Mouse (Mus musculus): ENCODE results near the gene Antxrl. TPM values are rescaled to one million over a fixed set of nuclear protein-coding genes. Genes with fewer than 3 reads are reported as not detected.

Gene Antxrl
- total and polyA plus RNA-seq, 2 experiments from 2014 or later = not detected

GRCm38 (mm10) chr14:34043341-34043740, 9.2 kb upstream of the Antxrl start:
- ATAC-seq (no peak), DNase-seq (no peak)
- Histone ChIP-seq H3K9me3 (ENCODE audit: low read length) (no peaks in the 10 kb centered on the region), H3K4me2 (ENCODE audit: low read depth) (no peak overlapping the region), H3K4me3 (ENCODE audit: low read depth, low read length) (no peak overlapping the region), H3K36me3 (ENCODE audit: insufficient read depth) (no peaks in the 10 kb centered on the region), H3K27ac (ENCODE audit: low read depth, low read length) (no peak overlapping the region), H3K9ac (no peak overlapping the region), H3K4me1 (ENCODE audit: insufficient read depth) (no peaks in the 10 kb centered on the region), H3K27me3 (ENCODE audit: insufficient read depth, low read length) (no peaks in the 10 kb centered on the region)
- 75% methylated on average over 3 of the region's 3 CpGs for WGBS
- no peak for TF ChIP-seq CTCF (IDR thresholded peaks at IDR 0.05; ENCODE audit: low read depth)

GRCm38 (mm10) chr14:34050101-34050779, 2.3 kb upstream of the Antxrl start:
- H3K4me1 ChIP-seq (ENCODE audit: insufficient read depth) = no peaks in the 10 kb centered on the region
- TF ChIP-seq CTCF (IDR thresholded peaks at IDR 0.05; ENCODE audit: low read depth) = no peak
- peak; percentile 54 for DNase-seq
- ATAC-seq = peak; percentile 92
- H3K36me3 ChIP-seq (ENCODE audit: insufficient read depth) = no peaks in the 10 kb centered on the region
- no peaks in the 10 kb centered on the region for H3K27me3 ChIP-seq (ENCODE audit: insufficient read depth, low read length)
- no peaks in the 10 kb centered on the region for H3K9me3 ChIP-seq (ENCODE audit: low read length)
- no peak overlapping the region for H3K27ac ChIP-seq (ENCODE audit: low read depth, low read length)
- H3K4me3 ChIP-seq (ENCODE audit: low read depth, low read length) = no peak overlapping the region
- no peak overlapping the region for H3K4me2 ChIP-seq (ENCODE audit: low read depth)
- 58% methylated on average over 5 of the region's 5 CpGs for WGBS
- H3K9ac ChIP-seq = no peak overlapping the region

GRCm38 (mm10) chr14:34071665-34072064, 19.2 kb downstream of the Antxrl start:
- H3K27me3 ChIP-seq (ENCODE audit: insufficient read depth, low read length) = no peaks in the 10 kb centered on the region
- no peak for DNase-seq
- no peak overlapping the region for H3K4me3 ChIP-seq (ENCODE audit: low read depth, low read length)
- ATAC-seq = no peak
- 61% methylated on average over 6 of the region's 6 CpGs for WGBS
- no peak overlapping the region for H3K4me2 ChIP-seq (ENCODE audit: low read depth)
- H3K36me3 ChIP-seq (ENCODE audit: insufficient read depth) = no peaks in the 10 kb centered on the region
- H3K27ac ChIP-seq (ENCODE audit: low read depth, low read length) = no peak overlapping the region
- no peak overlapping the region for H3K9ac ChIP-seq
- no peaks in the 10 kb centered on the region for H3K4me1 ChIP-seq (ENCODE audit: insufficient read depth)
- H3K9me3 ChIP-seq (ENCODE audit: low read length) = no peaks in the 10 kb centered on the region
- no peak for TF ChIP-seq CTCF (IDR thresholded peaks at IDR 0.05; ENCODE audit: low read depth)

- Histone ChIP-seq H3K27ac (ENCODE audit: low read depth, low read length) (no peak overlapping the region), H3K4me2 (ENCODE audit: low read depth) (no peak overlapping the region), H3K9ac (no peak overlapping the region), H3K36me3 (ENCODE audit: insufficient read depth) (no peaks in the 10 kb centered on the region), H3K9me3 (ENCODE audit: low read length) (no peaks in the 10 kb centered on the region), H3K4me3 (ENCODE audit: low read depth, low read length) (no peak overlapping the region), H3K27me3 (ENCODE audit: insufficient read depth, low read length) (no peaks in the 10 kb centered on the region), H3K4me1 (ENCODE audit: insufficient read depth) (no peaks in the 10 kb centered on the region)
- TF ChIP-seq CTCF (IDR thresholded peaks at IDR 0.05; ENCODE audit: low read depth) = no peak
- ATAC-seq (no peak), DNase-seq (no peak)
- WGBS = 61% methylated on average over 4 of the region's 4 CpGs
Measured at GRCm38 (mm10) chr14:34075346-34075745, 22.8 kb downstream of the Antxrl start.

GRCm38 (mm10) chr14:34077222-34077621, 24.7 kb downstream of the Antxrl start:
- ATAC-seq (no peak), DNase-seq (no peak)
- H3K4me2 ChIP-seq (ENCODE audit: low read depth) = no peak overlapping the region
- H3K27ac ChIP-seq (ENCODE audit: low read depth, low read length) = no peak overlapping the region
- no peaks in the 10 kb centered on the region for H3K4me1 ChIP-seq (ENCODE audit: insufficient read depth)
- peak; percentile 53; the same call in 1 of the 2 replicates for TF ChIP-seq CTCF (IDR thresholded peaks at IDR 0.05; ENCODE audit: low read depth)
- H3K27me3 ChIP-seq (ENCODE audit: insufficient read depth, low read length) = no peaks in the 10 kb centered on the region; the same call in 1 of the 2 replicates
- no peak overlapping the region for H3K9ac ChIP-seq
- no peaks in the 10 kb centered on the region for H3K36me3 ChIP-seq (ENCODE audit: insufficient read depth)
- no peaks in the 10 kb centered on the region for H3K9me3 ChIP-seq (ENCODE audit: low read length)
- 72% methylated on average over 5 of the region's 5 CpGs for WGBS
- no peak overlapping the region for H3K4me3 ChIP-seq (ENCODE audit: low read depth, low read length)

- Histone ChIP-seq H3K36me3 (ENCODE audit: insufficient read depth) (no peaks in the 10 kb centered on the region), H3K4me1 (ENCODE audit: insufficient read depth) (no peaks in the 10 kb centered on the region), H3K27ac (ENCODE audit: low read depth, low read length) (no peak overlapping the region), H3K4me3 (ENCODE audit: low read depth, low read length) (no peak overlapping the region), H3K27me3 (ENCODE audit: insufficient read depth, low read length) (no peaks in the 10 kb centered on the region; the same call in 1 of the 2 replicates), H3K9me3 (ENCODE audit: low read length) (no peaks in the 10 kb centered on the region), H3K9ac (no peak overlapping the region), H3K4me2 (ENCODE audit: low read depth) (no peak overlapping the region)
- DNase-seq (no peak), ATAC-seq (no peak)
- 80% methylated on average over 4 of the region's 4 CpGs for WGBS
- no peak for TF ChIP-seq CTCF (IDR thresholded peaks at IDR 0.05; ENCODE audit: low read depth)
Measured at GRCm38 (mm10) chr14:34078293-34078692, 25.8 kb downstream of the Antxrl start.

- Histone ChIP-seq H3K4me1 (ENCODE audit: insufficient read depth) (no peaks in the 10 kb centered on the region), H3K36me3 (ENCODE audit: insufficient read depth) (no peaks in the 10 kb centered on the region), H3K27ac (ENCODE audit: low read depth, low read length) (no peak overlapping the region), H3K9ac (no peak overlapping the region), H3K9me3 (ENCODE audit: low read length) (no peaks in the 10 kb centered on the region), H3K4me2 (ENCODE audit: low read depth) (no peak overlapping the region), H3K27me3 (ENCODE audit: insufficient read depth, low read length) (no peaks in the 10 kb centered on the region; the same call in 1 of the 2 replicates), H3K4me3 (ENCODE audit: low read depth, low read length) (no peak overlapping the region)
- TF ChIP-seq CTCF (IDR thresholded peaks at IDR 0.05; ENCODE audit: low read depth) = peak; percentile 93
- 12% methylated on average over 11 of the region's 11 CpGs for WGBS
- peak; percentile 92 for ATAC-seq
- peak; percentile 93 for DNase-seq
Measured at GRCm38 (mm10) chr14:34080321-34080997, 28.0 kb downstream of the Antxrl start.
